Mouse (Mus musculus): ENCODE data around the gene Rbm26. TPM values are rescaled to one million over a fixed set of nuclear protein-coding genes. Genes with fewer than 3 reads are reported as not detected.
A peak's percentile ranks its signal among the peaks of the same experiment; 100 is the strongest.

Gene Rbm26
- polyA plus RNA-seq, 1 experiment from 2014 or later = 45.1 TPM

DNA sequence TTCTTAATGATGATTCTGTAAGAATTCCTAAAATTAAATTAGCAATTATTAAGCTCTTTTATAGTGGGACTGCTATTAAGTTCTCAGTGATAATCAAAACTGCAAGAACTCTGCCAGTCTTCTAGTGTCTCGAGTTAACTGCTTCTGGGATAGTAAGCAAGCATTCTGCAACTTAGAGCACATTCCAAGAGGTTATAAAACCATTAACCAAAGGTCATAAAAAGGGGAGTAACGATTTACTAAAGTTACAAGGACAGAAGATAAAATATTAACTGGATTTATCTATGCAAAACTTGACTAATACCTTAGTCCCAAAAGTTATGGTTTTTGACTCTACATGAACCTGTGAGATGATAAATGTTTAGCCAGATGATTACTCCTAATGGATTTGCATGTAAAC is 18.6 kb downstream of the Rbm26 start:
- no peak for DNase-seq
- H3K27ac ChIP-seq (ENCODE audit: low read depth) = no peak overlapping the region
- no peaks in the 10 kb centered on the region for H3K9me3 ChIP-seq (ENCODE audit: low read depth, low read length)
- no peak overlapping the region for H3K4me2 ChIP-seq
- no peak for ATAC-seq (ENCODE audit: insufficient read depth)
- H3K4me1 ChIP-seq (ENCODE audit: insufficient read depth) = no peaks in the 10 kb centered on the region
- 81% methylated on average over 2 of the region's 2 CpGs for WGBS
- peaks cover 25% of the 10 kb centered on the region for H3K36me3 ChIP-seq (ENCODE audit: insufficient read depth)
- no peak overlapping the region for H3K9ac ChIP-seq
- H3K4me3 ChIP-seq (ENCODE audit: low read depth, low read length) = no peak overlapping the region
- no peaks in the 10 kb centered on the region for H3K27me3 ChIP-seq (ENCODE audit: insufficient read depth, low read length)
- no peak for TF ChIP-seq CTCF (IDR thresholded peaks at IDR 0.05; ENCODE audit: low read depth)

DNA sequence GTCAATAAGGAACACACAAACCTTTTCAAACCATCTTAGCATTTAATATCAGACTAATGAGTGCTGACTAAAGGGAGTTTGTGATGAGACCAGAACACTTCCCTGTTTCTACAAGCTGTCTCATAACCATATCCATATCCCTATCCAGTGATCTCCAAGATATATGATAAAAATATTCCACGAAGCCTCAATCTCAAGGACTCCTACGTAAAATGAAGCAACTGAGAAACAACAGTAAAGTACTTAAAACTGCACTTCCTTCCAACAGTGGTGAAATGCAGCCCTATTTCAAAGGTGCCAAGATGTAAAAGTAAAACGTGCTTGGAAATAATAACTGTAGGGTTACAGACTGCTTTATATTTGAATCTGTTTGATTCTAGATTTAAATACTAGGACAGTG is 43.1 kb downstream of the Rbm26 start:
- Histone ChIP-seq H3K4me1 (ENCODE audit: insufficient read depth) (no peaks in the 10 kb centered on the region), H3K27me3 (ENCODE audit: insufficient read depth, low read length) (no peaks in the 10 kb centered on the region), H3K9ac (no peak overlapping the region), H3K9me3 (ENCODE audit: low read depth, low read length) (no peaks in the 10 kb centered on the region), H3K27ac (ENCODE audit: low read depth) (no peak overlapping the region), H3K4me3 (ENCODE audit: low read depth, low read length) (no peak overlapping the region), H3K36me3 (ENCODE audit: insufficient read depth) (peaks cover 36% of the 10 kb centered on the region), H3K4me2 (no peak overlapping the region)
- no peak for TF ChIP-seq CTCF (IDR thresholded peaks at IDR 0.05; ENCODE audit: low read depth)
- no peak for ATAC-seq (ENCODE audit: insufficient read depth)
- no peak for DNase-seq
- WGBS = 94% methylated on average over 3 of the region's 3 CpGs

DNA sequence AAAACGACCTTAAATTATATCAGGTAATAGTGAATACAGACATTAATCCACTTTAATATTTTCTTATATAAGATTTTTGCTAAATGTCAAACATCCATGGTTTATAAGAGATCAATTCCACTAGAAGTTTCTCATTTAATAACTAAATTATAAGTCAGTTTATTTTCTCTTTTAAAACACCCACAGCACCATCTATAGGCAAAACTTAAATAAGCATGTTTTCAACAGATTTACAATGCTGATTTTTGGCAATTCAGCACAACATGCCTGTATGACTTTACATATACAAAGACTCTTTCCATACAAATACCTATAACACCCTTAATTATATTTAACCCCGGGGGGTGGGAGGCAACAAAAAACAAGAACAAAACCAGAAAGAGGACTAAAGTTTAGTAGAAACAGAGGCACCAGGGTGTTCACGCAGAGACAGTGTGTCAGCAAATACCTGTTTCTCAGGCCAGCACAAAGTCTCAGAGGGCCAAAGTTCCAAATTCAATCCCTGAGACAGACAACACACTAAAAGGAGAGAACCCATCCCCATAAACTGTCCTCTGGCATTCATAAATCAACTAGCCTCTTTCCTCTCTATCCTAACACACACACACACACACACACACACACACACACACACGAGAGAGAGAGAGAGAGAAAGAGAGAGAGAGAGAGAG is 49.3 kb downstream of the Rbm26 start:
- Histone ChIP-seq H3K4me1 (ENCODE audit: insufficient read depth) (no peaks in the 10 kb centered on the region), H3K4me3 (ENCODE audit: low read depth, low read length) (no peak overlapping the region), H3K27ac (ENCODE audit: low read depth) (no peak overlapping the region), H3K4me2 (no peak overlapping the region), H3K36me3 (ENCODE audit: insufficient read depth) (peaks cover 58% of the 10 kb centered on the region), H3K27me3 (ENCODE audit: insufficient read depth, low read length) (no peaks in the 10 kb centered on the region), H3K9me3 (ENCODE audit: low read depth, low read length) (no peaks in the 10 kb centered on the region), H3K9ac (no peak overlapping the region)
- DNase-seq (peak; percentile 23), ATAC-seq (ENCODE audit: insufficient read depth) (no peak)
- no peak for TF ChIP-seq CTCF (IDR thresholded peaks at IDR 0.05; ENCODE audit: low read depth)
- 86% methylated on average over 3 of the region's 4 CpGs for WGBS

DNA sequence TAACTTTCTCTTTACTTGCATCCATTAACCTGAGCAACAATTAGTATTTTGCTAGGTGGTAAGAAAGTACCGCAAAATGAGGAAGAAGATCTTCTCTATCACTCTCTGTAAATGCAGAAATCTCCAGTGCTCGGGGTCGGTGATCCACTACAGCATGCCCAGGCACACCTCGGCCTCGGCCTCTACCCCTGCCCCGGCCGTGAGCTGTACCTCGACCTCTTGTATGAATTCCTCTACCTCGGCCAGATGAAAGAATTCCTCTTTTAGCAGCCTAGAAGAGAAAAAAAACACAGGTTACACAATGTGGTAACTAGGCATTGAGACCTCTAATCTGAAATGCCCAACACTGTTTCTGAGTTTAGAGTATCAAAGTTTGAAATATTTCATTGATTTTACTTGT is 52.6 kb downstream of the Rbm26 start:
- Histone ChIP-seq H3K4me3 (ENCODE audit: low read depth, low read length) (no peak overlapping the region), H3K9ac (no peak overlapping the region), H3K4me2 (no peak overlapping the region), H3K36me3 (ENCODE audit: insufficient read depth) (peaks cover 59% of the 10 kb centered on the region), H3K9me3 (ENCODE audit: low read depth, low read length) (no peaks in the 10 kb centered on the region), H3K27me3 (ENCODE audit: insufficient read depth, low read length) (no peaks in the 10 kb centered on the region), H3K27ac (ENCODE audit: low read depth) (no peak overlapping the region), H3K4me1 (ENCODE audit: insufficient read depth) (no peaks in the 10 kb centered on the region)
- DNase-seq (no peak), ATAC-seq (ENCODE audit: insufficient read depth) (no peak)
- no peak for TF ChIP-seq CTCF (IDR thresholded peaks at IDR 0.05; ENCODE audit: low read depth)
- 87% methylated on average over 9 of the region's 9 CpGs for WGBS

DNA sequence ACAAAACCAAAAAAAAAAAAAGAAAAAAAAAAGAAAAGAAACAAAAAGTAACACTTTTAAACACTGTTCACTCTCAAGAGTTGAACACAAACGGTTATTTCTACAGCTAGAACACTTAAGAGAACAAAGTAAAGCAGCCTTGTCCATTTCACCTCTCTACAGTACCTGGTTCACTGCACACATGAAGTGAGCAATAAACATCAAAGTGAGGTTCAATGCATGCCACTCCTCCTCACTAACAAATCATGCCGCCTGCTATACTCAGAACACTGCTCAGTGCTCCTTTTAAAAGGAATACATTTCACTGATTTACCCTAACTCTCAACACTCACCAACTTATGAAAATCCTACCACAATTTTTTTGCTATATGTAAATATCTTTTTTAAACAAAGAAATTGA is 61.7 kb downstream of the Rbm26 start:
- H3K27me3 ChIP-seq (ENCODE audit: insufficient read depth, low read length) = no peaks in the 10 kb centered on the region
- H3K9me3 ChIP-seq (ENCODE audit: low read depth, low read length) = no peaks in the 10 kb centered on the region
- no peak for ATAC-seq (ENCODE audit: insufficient read depth)
- H3K36me3 ChIP-seq (ENCODE audit: insufficient read depth) = peaks cover 26% of the 10 kb centered on the region
- H3K4me2 ChIP-seq = no peak overlapping the region
- H3K9ac ChIP-seq = no peak overlapping the region
- TF ChIP-seq CTCF (IDR thresholded peaks at IDR 0.05; ENCODE audit: low read depth) = no peak
- H3K4me1 ChIP-seq (ENCODE audit: insufficient read depth) = no peaks in the 10 kb centered on the region
- no peak for DNase-seq
- H3K27ac ChIP-seq (ENCODE audit: low read depth) = no peak overlapping the region
- 89% methylated on average over 2 of the region's 2 CpGs for WGBS
- no peak overlapping the region for H3K4me3 ChIP-seq (ENCODE audit: low read depth, low read length)

DNA sequence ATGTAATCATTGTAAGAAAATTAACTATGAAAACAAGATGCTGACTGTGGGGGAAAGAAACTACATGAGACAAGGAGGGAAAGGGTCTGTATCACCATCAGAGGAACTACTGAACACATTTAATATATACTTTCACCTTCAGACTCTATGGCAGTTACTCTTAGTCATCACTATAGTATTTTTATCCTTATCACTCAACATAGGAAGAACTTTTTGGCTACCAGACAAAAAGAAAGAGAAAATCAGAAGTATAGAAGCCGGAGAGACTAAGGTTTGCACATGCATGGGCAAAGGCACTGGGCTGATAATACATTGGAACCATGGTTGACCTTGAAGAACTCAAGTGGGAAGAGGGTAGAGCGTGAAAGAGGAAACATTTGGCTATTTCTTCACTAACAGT is 70.9 kb downstream of the Rbm26 start:
- H3K4me3 ChIP-seq (ENCODE audit: low read depth, low read length) = no peak overlapping the region
- no peak overlapping the region for H3K4me2 ChIP-seq
- H3K4me1 ChIP-seq (ENCODE audit: insufficient read depth) = no peaks in the 10 kb centered on the region
- H3K9me3 ChIP-seq (ENCODE audit: low read depth, low read length) = no peaks in the 10 kb centered on the region
- H3K27ac ChIP-seq (ENCODE audit: low read depth) = no peak overlapping the region
- no peak for DNase-seq
- 95% methylated on average over 2 of the region's 2 CpGs for WGBS
- no peaks in the 10 kb centered on the region for H3K27me3 ChIP-seq (ENCODE audit: insufficient read depth, low read length)
- no peak for TF ChIP-seq CTCF (IDR thresholded peaks at IDR 0.05; ENCODE audit: low read depth)
- peaks cover 22% of the 10 kb centered on the region; the same call in 1 of the 2 replicates for H3K36me3 ChIP-seq (ENCODE audit: insufficient read depth)
- ATAC-seq (ENCODE audit: insufficient read depth) = no peak
- H3K9ac ChIP-seq = no peak overlapping the region

DNA sequence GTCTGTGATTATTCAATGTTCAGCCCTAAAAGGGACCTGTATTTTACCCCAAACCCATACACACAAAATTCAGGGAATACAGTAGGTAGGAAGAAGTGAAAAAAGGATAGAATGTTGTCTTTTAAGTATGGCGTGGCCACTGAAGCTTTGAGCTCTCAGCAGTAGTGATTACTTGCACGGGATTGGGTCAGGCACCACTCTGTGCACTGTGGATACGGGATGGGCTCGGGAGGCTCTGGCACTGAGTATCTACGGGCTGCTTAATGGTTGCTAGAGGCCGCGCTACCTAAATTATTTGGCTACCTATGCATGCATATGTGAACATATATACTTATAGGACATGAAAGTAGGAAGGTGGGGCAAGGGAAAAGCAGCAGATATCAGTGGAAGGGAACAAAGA is 78.3 kb downstream of the Rbm26 start:
- Histone ChIP-seq H3K4me2 (no peak overlapping the region), H3K9me3 (ENCODE audit: low read depth, low read length) (no peaks in the 10 kb centered on the region), H3K27me3 (ENCODE audit: insufficient read depth, low read length) (no peaks in the 10 kb centered on the region), H3K4me3 (ENCODE audit: low read depth, low read length) (no peak overlapping the region), H3K36me3 (ENCODE audit: insufficient read depth) (no peaks in the 10 kb centered on the region), H3K27ac (ENCODE audit: low read depth) (no peak overlapping the region), H3K4me1 (ENCODE audit: insufficient read depth) (no peaks in the 10 kb centered on the region), H3K9ac (no peak overlapping the region)
- no peak for TF ChIP-seq CTCF (IDR thresholded peaks at IDR 0.05; ENCODE audit: low read depth)
- ATAC-seq (ENCODE audit: insufficient read depth) (no peak), DNase-seq (no peak)
- WGBS = 81% methylated on average over 7 of the region's 7 CpGs
